Mouse (Mus musculus) c-Kit-negative CD71-positive TER-119-positive erythroid progenitor cells, embryonic 14.5 days (primary cell): ENCODE results near the gene Hmga1b.
"Not testable (repeated sequence)": the region's sequence is repeated elsewhere in the genome, so short reads cannot be mapped to it uniquely, and the experiment has no call there.

ENCODE experiments used
- DNase-seq: peaks from one replicate; pipeline ENCODE4 v3.0.0-alpha.2; 2013; ENCODE audit warnings: low read depth, low spot score

The Hmga1b gene

DNA sequence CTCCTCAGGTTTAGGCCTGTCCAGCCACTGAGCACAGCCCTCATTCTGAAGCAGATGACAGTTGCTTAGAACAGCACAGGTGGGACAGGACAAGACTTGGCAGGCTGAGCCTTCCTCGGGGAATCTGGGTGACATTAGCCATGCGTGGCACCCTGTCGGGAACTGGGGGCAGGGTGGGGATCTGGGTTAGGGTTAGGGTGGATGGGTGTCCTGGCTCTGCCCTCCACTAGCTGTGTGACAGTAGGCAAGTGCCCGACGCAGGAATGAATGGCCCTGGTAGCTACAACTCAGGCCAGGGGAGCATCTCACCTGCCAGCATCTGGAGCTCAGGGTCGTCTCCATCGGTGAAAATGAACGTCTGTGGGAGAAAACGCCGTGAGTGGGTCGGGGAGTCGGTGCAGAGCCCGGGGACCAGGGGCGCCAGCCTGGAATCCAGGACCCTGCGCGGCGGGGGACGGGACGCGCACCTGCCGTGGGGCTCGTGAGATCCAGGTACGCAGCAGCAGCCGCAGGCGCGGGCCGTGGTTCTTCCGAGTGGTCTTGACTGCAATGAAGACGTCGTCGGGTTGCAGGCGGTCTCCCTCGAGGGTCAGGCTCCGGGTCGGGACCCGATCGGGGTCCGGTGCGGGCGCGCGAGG is 21.0 kb downstream of the Hmga1b start:
- DNase-seq: no peak

DNA sequence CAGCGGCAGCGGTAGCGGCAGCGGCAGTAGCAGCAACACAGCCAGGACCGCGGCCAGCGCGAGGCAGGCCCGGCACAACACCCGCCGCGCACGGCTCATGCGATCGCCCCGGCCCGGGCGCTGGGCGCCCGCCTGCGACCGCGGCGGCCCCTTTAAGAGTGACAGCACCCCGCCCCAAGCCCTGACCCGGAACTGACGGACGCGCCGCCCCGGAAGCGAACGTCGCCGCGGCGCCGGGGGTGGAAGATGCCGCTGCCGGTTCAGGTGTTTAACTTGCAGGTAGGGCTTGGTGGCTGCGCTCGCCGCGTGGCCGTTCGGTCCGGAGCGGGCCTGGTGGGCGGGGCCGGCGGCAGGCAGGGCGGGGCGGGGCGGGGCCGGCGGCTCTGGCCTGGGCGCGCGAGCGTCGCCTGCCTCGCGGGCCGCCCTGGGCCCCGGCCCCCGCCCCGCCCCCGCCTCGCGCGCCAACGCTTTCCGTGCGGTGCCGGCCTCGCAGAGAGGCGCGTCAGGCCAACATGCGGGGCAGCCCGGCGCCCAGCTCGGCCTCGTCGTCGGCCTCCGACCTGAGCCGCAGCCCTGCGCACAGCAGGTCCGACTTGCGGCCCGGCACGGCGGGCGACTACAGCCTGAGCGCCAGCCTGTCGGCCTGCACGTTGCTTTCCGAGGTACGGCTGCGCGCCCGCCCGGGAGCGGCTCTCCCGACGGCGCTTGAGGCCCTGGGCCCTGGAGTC is 21.6 kb downstream of the Hmga1b start, which contains the start of the genes Rfng and Gps1:
Gene Rfng (minus strand): TSS at position 144 of the 728 bp plus-strand sequence.
Gene Gps1 (plus strand): TSS at position 209 of the 728 bp plus-strand sequence.
- peak; percentile 55 for DNase-seq

DNA sequence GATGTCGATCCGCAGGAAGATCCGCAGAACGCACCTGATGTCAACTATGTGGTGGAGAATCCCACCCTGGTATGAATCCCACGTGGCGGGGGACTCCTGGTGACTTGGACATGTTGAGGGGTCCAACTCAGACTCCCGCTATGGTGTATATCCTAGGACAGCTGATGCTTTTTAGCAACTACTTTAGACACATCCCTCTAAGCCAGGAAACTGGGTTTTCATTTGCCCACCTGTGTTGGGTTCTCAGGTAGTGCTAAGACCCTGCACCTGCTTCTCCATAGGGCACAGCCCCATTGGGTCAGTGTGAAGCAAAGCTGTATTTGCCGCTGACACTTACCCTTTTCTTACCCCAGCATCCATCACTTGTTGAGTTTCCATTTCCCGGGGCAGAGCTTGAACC is 22.6 kb downstream of the Hmga1b start:
- DNase-seq: no peak

DNA sequence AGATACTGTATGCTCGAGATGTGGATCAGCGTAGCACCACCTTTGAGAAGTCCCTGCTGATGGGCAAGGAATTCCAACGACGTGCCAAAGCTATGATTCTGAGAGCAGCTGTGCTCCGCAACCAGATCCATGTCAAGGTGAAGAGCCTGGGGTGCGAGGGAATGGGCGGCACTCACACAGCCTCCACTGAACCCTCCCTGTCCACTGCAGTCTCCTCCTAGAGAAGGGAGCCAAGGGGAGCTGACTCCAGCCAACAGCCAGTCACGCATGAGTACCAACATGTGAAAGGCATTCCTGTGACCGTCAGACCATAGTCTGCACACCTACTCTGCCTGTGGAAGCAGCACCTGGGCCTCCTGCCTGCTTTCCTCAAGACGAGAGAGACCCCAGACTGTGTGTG is 25.9 kb downstream of the Hmga1b start:
- not testable (repeated sequence) for DNase-seq

DNA sequence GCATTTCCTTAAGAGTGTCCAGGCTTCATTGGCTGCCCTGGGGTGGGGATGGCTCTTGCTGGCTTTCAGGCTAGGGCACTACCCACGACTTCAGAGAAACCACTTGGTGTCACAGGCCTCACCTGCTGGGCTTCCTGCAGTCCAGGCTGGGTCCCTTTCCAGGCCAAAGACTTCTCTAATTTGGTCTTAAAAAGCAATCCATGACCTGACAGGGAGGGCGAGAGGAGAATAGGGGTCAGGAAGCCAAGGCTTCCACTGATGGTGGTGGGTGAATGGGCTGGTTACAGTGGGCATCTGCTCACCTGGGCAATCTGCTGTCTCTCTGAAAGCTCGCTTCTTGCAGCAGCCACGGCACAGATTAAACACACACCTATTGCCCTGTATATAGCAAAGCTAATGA is 26.8 kb downstream of the Hmga1b start:
- DNase-seq: no peak

DNA sequence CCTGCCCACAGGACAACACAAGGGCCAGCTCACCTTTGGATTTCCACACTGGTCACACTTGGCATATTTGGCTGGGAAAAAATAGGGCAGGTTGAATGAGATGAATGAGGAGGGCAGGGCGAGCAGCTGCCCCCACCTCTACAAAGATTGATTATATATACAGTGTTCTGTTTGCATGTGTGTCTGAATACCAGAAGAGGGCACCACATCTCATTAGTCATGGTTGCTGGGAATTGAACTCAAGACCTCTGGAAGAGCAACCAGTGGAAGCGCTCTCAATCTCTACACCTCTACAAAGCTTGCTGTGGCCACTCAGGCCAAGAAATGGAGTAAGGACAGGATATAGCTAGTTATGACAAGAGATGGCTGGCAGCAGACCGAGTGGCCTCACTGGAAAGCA is 27.2 kb downstream of the Hmga1b start:
- DNase-seq: no peak

DNA sequence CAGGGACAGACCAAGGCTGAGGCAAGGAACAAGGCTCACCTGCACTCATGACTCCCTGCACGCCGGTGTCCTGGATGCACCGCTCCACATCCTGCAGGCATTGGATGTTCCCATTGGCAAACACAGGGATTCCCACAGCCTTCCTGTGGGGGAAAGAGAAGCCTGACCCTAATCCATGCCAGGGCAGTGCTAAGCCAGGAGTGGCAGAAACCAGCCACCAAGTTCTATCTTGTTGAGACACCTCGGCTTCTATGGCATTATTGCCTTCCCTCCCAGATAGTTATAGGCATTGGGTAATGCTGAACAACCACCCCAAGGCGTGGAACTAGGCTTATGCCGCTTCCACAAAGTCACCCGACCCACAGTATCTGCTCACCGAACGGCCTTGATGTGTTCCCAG is 30.1 kb downstream of the Hmga1b start:
- DNase-seq: no peak

DNA sequence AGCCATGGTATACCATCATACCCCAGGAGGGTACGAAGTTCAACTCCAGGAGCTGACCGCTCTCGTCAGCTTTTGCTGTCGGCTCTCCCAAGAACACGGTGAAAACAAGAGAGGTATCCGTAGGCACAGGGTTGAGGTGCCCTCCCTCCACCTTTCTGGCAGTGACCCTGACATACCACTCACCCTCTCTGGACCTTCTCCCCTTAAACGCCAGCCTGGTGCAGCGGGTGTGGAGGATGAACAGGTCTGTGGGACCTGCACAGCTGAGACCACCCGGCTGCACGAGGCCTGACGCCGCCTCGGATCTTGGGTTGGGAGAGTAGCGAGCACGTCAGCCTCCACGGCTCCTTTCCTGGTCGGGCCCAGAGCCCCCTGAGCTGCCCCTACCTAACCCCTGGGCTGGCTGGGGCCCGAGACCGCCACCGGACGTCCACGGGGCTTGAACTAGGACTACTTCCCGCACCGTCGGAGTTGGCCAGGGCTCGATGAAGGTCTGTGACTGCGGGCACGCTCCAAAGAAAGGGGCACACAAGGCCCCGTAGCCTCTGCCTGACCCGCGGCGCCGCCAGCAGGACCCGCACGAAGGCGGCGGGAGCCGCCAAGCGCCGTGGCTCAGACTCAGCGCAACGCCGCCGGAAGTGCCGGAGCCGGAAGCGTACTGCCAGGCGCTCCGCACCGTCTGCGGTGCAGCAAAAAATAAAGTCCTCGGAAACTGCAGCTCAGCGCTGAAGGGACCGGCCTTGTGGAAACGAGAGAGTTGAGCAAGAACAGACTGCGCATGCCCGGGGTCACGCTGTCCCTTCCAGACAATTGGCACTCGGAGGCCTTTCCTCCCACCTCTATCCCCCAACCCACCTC is 33.4 kb downstream of the Hmga1b start, which contains the start of gene Dus1l:
Gene Dus1l (minus strand): TSS at position 648 of the 858 bp plus-strand sequence.
- peak; percentile 92 for DNase-seq

DNA sequence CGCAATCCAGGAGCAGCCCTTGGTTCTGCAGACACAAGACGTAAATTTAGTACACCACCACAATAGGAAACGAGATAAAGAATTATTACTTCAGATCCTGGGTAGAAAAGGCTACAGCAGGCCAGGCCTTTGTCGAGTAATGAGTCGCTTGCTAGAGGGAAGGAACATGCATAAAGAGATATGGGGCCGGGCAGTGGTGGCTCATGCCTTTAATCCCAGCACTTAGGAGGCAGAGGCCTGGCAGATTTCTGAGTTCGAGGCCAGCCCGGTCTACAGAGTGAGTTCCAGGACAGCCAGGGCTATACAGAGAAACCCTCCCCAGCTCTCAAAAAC is 34.0 kb downstream of the Hmga1b start:
- no peak for DNase-seq

DNA sequence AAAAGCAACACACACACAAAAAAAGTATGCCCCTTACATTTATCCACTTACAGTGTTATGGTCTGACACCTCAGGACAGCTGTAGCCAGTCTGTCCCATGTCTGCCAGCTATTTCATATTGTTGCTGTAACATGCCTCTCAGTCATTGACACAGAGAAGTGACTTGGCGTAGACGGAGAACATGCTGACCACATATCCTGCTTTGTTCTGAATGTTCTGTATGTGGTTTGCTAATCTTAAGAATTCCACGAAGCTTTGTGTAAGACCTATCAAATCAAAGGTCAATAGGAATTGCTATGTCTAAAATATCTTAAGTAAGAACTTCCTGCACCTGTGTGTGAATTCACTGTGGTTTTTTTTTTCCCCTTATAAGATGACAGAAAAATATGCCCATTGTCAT is 35.6 kb downstream of the Hmga1b start:
- no peak for DNase-seq

DNA sequence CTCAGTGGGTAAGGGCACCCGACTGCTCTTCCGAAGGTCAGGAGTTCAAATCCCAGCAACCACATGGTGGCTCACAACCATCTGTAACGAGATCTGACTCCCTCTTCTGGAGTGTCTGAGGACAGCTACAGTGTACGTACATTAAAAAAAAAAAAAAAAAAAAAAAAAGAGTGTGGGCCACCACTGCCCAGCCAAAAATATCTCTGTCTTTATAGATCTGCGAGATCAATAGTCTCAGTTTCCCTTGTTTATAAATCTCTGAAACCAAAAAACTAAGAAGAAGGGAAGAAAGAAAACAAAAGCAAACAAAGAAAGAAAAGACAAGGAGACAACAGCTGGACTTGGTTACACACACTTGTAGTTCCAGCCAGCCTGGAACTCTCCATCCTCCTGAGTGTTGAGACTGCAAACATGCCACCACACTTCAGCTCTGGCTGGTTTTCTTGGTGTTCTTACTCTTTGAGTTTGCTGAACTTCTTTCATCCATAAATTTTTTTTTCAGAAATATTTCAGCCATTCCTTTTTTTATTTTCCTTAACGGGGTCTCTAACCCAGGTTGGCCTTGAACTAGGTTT is 36.8 kb downstream of the Hmga1b start:
- no peak for DNase-seq

DNA sequence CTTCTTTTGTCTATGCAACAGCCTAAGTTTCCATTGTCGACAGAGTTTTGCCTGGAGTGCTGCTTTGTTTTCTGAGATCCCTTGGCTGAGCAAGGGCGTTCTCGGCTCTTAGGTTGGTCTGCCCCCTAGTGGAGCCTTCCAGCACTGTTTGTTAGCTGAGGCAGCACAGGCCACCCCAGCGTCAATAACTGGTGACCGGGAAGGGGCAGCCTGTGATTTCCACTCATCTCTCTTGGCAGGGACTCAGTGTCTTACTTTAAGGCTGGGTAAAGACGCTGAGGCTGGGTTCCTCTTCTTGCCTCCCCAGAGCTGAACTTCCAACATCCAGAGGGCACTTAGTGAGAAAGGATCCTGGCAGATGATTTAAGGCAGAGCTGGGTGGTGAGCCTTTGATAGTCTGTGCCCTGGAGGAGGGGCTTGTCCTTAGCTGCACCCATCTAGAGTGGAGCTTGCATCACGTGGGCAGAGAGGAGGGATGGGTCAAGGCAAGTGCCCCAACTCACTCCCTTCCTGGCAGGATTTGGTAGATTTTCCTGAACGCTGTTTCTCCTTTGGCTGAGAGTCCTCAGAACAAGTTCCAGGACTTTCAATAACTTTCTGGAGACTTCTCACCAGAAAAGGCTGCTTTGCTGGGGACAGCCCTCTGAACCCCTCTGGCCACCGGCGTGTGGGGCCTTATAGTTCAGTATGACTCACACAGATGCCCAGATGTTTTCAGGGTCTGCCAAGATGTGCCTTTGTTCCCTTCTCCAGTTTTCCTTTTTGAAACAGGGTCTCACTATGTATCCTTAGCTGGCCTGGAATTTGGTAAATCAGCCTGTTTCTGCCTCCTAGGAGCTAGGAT is 37.7 kb downstream of the Hmga1b start:
- DNase-seq: peak; percentile 64

DNA sequence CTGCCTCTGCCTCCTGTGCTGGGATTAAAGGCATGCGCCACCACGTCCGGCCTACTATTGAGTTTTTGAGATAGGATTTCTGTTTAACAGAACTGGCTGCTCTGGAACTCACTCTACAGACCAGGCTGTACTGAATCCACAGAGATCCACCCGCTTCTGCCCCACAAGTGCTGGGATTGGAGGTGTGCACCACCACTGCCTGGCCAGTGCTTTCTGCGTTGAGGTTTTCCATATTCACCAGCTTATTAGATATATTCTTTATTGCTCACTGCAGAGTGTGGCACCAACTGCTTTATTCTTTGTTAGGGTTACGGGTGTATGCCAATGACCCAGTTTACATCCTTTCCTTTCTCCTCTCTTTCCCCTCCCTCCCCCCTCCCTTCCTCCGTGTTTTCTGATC is 41.7 kb downstream of the Hmga1b start:
- no peak for DNase-seq

DNA sequence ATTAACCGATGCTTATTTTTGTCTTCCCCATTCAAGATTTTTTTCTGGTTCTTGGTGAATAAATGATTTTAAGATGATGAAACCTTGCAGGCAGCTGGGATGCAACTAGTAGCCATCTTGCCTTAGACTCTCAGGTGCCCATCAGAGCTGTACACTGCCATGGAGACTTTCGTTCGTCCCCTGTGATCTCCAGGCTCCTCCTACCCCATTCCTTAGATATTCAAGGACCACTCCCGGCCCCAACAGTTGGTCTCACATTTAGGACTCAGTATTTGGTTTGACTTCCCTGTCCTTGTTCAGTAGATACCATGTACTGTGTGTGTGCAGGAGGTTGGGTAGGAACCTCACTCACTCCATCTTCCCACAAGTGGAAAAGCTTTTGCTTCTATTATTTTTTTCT is 42.2 kb downstream of the Hmga1b start:
- DNase-seq: no peak

DNA sequence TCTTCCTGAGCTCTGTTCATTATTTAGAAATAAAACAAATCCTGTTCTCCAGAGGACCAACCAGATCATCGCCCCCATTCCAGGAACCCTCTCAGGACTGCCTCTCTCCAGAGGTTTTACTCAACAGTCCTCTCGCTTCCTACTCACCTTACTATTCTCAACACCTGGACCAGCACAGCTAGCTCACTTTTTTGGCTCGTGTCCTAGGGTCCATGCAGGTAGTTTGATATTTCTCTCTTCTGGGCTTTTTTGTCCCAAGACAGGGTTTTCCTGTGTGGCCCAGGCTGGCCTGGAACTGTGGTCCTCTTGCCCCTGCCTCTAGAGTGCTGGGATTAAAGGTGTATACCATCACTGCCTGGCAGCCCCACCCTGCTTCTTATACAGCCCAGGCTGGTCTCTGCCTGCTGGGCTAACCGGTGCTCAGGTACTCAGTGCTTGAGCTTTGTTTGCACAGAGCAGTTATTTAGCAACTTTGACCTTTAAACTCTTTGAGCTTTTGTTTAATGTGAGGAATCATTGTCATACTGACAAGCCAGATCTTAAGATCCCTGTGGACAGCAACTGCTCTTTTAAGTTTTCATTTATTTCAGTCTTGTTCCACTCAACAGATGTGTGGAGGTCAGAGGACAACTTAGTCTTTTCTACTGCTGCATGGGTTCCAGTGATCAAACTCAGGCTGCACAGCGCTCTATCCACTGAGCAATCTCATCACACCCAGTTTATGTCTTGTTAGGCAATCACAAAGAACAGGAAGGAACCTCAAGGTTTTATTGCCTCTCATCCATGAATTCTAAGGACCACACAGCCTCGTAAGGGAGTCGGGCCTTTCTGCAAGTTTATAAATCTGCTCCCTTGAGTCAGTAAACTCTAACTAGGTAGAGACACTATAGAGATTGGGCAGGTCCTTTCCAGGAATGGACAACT is 43.0 kb downstream of the Hmga1b start:
- DNase-seq: no peak

DNA sequence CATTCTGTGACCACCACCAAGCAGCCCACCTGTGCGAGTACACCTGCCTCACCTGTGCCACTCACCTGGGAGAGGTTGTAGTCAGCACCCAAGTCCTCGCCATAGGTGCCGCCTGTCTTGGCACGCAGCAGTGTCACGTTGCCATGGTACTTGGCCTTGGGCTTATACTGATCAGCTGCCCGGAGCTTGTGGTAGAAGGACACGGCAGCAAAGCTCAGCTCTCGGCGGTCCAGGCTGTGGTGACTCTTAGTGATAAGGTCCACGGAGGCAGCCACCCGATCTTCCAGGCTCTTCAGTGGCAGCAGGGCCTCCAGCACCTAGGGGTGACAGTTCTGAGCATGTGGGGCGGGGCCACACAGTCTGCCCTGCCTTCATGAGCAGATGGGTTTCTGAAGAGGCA is 45.4 kb downstream of the Hmga1b start:
- no peak for DNase-seq

DNA sequence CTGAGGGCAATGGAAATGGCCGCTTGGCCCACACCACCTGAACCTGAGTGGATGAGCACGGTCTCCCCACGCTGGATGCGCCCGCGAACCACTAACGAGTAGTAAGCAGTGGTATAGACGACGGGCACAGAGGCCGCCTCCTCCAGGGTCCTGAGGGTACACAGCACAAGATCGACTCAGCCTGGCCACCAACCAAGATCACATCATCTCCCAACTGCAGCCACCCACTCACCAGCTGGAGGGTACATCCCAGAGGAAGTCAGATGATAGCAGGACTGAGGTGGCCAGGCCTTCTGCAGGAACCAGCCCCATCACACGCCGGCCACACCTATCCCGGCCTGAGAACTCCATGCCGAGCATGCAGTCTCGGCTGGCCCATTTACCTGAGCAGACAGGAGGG is 49.5 kb downstream of the Hmga1b start:
- DNase-seq: no peak
